Mouse (Mus musculus): Measurements from ENCODE around the gene Vmp1.

Vmp1 gene

DNA sequence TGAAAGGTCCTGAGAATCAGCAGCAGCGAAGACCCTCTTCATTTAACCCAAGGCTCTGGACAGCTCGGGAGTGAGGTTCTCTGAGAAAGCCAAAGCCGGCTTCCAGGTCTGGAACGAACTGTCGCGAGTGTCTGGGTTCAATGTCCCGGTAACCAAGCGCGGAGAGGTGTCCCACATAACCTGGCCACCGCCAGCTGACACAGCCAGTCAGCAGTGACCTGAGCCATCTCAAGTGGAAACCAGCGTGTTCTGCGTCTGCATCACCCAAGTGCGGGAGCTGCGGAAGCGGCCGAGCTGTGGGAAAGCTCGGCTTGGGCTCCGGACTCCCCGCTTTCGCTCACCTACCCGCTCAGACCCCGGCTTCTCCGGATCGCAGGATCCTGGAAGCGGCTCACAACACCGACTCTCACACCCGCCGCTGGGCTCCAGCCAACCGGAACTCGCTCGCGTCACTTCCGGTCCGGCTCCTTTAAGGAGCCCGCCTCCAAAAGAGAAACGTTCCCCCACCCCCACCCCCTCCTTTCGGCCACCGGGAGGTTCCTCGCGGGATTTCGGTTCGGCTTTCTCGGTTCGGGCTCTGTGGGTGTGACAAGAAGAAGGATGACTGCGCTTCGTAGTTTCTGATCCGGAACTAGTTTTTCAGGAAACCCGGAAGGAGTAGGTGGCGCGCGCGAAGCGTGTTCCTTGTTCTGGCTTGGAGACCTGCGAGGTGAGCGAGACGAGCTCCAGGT lies at the start of gene Vmp1, which contains the start of gene Ptrh2:
Gene Vmp1 (minus strand): TSS at position 442 of the 731 bp plus-strand sequence.
Gene Ptrh2 (plus strand): TSS at position 591 of the 731 bp plus-strand sequence.
- peak; percentile 95 for DNase-seq

DNA sequence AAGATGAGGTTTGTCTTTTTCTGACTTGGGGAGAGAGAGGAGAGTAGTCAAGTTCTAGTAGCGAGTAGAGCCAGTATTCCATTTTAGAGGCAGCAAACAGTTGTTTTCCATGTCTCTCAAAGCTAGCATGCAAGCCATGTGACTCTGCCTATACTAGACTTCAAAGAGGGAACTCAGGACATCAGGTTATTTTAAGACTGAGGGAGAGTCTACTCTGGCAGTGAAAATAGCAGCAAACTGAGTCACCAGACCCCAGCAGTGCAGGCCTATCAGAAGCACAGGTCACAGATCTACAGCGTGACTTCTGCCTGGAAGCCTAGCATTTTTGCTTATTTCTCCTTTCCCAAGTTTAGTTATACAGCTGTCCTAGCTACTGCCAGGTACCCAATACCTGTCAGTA lies 47.8 kb upstream of the Vmp1 start:
- no peak for DNase-seq

DNA sequence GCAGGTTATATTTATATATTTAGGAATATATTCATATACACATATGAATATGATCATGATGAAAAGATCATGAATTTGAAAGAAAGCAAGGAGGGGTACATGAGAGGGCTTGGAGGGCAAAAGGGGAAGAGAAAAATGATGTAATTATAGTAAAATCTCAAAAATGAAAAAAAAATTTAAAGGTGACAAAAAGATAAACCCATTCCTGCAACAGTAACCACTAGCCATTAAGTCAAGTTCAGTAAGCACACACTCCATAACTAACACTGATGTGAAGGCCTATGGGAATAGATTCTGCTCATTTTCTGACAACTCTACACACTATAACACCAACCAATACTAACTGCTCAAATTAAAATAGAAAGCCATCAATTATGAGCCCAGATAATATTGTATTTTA lies 42.0 kb upstream of the Vmp1 start:
- no peak for DNase-seq

DNA sequence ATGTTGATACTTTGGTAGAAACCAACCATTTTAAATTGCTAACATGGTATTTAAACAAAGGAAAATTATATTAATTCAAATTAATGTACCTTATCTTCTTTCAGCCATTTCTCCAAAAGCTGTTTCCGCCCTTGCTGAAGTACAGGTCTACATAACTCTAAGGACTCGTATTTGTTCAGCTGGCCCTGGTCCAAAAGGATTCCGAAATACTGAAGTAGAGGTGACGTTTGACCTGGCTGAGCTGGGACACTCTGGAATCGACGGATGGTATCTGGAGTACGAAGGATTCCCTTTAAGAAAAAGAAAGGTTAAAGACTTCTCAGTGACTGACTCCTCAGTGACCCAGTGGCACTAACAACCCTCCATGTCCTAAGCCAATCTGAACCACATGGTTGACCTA lies 41.3 kb upstream of the Vmp1 start:
- DNase-seq, result peak; percentile 83

DNA sequence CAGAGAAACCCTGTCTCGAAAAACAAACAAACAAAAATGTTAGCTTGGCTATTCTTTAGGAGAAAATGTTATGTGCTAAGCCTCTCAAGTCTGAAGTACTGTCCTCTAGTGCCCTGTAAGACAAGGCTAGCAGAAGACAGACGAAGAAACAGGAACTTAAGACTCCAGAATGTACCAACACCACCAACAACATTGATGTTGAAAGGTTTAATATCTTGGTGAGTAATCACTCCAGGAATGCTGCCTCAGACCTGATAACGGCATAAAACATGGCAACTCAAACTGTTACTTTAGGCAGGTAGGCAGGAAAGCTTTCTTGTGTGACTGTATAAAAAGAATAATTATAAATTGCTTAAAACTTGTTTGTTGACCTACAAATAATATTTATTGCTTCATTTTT lies 40.4 kb upstream of the Vmp1 start:
- DNase-seq, result peak; percentile 24

DNA sequence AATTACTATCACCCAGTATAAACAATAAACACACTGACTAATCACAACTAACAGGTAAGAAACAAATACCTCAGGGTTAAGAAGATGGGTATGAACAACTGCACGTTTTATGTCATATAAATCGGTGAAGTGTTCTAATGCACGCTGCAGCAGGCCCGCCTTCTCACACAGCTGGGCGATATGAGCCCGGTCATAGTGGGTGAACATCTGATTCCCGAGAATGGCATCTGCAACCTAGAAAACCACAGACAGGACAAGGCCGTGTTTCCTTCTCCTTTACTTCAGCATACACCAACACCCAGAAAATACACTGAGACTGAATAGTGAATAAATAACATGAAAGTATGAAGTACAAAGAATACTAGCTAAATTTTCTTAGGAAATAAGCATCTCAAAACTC lies 35.8 kb upstream of the Vmp1 start:
- no peak for DNase-seq

DNA sequence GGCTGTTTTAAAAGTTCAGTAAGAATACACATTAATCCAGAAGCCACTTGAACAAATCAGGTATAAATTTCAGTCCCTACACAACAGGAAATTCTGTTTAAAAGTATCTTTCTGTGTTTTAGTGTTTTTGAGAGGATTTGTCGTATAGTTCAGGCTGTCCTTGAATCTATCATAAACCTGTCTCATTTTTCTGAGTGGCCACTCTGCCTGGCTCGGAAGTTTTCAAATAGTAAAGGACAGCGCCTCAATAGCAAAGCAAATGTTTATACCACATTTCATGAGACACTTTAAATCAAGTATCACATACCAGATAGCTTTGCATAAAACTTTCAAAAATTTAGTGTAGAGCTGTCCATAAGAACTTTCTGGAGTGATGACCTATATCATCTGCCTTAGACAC lies 34.7 kb upstream of the Vmp1 start:
- DNase-seq, result no peak

DNA sequence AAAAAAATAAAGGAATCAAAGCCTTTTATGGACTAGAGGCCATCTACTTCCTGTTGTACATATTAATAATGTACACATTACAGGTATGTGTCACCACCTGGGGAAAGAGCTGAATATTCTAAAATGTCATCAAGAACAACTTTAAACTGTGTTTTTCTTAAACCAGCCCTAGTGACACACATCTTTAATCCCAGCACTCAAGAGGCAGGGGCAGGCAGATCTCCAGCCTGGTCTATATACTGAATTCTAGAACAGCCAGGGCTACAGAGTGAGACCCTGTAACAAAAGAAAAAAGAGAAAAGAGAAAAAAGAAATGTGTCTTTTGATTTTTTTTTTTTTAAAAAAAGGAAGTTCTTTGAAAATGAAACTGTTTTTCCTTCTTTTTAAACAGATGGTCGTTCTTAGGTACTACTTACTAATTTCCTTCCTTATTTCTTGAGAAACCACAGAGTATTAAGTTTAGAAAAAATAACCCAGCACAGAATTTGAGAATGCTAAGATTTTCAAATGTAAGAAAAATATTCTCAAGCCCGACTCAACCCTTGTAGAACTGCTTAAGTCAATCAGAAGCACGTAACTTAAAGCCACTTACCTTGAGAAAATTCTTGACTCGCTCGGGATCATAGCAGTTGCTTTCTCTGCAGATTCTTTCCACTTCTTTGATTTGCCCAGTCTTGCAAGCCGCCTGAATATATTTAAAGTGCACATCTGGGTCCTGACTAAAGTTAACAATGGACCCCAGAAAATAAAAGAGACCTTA lies 33.9 kb upstream of the Vmp1 start:
- no peak for DNase-seq

DNA sequence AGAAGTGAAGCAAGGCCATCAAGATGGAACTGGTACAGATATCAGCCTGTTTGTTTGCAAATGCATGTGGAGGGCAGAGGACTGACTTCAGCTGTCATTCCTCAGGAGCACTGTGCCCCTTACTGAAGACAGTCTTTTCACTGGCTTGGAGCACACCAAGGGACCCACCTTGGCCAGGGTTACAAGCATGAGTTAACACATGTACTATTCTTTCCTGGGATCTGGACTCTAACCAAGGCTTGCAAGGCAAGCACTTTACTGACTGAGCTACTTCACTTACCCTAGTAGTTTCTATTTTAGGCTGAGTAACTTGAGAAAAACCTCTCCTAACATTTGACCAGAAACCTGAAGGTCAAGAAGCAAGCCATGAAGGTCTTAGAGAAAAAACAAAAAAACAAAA lies 31.0 kb upstream of the Vmp1 start:
- peak; percentile 21 for DNase-seq

DNA sequence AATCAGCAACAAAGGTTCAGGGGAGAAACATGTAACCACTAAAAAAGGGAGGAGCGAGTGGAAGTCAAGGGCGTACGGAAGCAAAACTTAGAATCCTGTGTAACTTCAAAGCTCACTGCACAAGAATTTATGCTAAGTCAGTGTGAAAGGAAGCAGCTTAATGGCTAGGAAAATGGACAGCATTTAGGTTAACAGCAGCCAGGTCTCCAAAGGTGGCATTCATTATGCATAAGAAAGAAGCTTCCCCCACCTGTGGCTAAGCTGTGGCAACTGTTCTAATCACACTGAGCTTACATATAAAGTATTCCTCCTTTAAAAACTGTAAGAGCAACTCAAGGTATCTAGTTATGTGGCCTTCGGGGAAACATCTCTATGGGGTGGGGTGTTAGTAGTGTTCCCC lies 17.5 kb upstream of the Vmp1 start:
- no peak for DNase-seq

DNA sequence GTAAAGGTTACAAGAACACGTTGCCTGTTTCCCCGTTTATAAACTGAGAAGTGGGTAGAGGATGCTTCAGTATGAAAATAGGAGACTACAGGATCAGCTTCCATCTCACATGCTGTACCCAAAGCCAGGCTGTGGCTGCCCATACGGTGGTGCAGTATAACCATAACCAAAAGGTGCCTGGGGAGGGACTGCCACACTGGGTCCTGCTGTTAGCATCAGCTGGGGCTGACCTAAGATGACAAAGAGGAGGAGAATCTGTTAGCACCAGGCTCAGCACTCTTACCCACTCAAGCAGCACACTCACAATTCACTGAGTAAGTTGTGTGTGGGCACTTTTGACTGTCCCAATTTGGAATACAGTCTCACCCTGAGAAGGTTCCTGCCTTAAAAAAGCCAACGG lies 11.8 kb upstream of the Vmp1 start:
- no peak for DNase-seq

DNA sequence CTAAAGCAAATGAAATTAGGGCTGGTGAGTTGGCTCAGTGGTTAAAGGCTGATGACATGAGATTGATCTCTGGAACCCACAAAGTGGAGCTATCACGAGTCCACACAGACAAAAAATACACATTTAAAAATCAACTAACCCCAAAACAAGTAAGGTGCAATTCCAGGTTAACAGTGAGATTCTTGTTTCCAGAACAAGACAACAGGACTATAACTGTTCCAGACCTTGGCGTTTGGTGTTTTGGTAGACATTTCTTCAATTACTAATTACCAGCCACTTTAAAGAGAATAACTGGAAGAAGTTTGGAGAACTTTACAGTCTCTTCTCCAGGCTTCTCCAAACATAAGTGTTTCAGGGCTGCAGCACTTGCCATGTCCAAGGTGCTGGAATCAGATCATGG lies 8.9 kb upstream of the Vmp1 start:
- DNase-seq, result no peak

DNA sequence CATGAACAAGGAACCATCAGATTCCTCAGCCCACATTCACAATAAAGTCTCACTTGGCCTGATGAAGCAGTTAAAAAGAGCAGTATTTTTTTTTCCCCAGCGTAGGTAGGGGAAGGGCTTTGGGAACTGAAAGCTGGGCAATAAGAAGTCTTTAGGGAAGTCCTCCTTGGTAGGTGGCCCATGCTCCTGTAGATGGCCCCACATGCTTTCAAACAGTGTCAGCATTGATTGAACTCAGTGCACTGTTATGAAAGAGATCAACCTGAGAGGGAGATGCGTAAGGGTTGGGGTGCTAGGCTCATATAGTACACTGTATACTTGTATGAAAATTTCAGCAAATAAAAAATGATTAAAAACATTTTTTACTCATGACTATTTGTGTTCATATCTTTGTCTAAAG lies 8.3 kb upstream of the Vmp1 start:
- no peak for DNase-seq

DNA sequence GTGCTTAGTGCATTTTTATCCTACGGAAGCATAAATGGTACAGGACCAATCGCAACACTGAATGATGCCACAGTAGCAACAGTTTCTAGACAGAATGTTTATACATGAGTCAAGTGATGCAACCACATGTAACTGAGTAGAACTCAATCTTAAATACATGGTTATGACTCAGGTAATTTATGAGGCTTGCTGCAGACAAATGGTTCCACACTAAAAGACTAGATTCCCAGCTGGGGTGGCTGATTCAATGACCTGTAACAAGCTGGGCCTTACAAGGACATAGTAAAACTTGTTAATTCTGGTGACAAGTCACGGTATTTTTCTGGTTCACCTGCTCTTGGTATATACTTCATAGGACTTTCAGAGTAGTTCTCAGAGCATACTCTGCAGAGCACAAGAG lies 7.8 kb upstream of the Vmp1 start:
- DNase-seq, result no peak

DNA sequence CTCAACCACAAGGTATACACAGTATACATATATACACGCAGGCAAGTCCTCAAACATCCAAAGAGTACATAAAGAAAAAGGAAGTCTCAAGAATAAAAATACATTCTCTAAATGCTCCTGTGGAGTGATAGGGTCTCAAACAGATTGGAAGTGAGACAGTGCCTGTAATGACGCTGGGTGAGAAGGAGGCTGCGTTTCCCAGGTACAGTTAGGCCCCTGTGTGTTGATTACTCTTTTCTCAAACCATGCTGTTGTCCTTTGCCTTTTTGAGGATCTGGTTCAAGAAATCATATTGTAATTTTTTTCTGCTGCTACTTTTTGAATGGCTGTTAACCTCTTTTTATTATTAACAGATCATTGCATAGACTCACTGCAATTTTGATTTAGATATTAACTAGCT lies 6.7 kb upstream of the Vmp1 start:
- no peak for DNase-seq

DNA sequence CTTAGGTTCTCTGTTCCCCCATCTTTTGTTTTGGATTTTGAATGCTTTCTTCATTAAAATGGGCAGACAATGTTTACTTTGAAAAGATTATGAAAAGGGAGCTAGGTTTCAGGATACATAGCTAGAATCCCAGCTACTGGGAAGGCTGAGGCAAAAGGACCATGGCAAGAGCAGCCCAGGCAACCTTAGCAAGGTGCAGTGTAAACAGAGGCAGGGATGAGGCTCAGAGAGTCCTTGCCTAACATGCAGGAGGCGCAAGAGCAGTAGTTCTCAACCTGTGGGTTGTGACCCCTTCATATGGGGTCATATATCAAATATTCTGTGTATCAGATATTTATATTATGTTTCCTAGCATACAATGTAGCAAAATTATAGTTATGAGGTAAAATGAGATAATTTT lies 1.7 kb upstream of the Vmp1 start:
- DNase-seq, result no peak

DNA sequence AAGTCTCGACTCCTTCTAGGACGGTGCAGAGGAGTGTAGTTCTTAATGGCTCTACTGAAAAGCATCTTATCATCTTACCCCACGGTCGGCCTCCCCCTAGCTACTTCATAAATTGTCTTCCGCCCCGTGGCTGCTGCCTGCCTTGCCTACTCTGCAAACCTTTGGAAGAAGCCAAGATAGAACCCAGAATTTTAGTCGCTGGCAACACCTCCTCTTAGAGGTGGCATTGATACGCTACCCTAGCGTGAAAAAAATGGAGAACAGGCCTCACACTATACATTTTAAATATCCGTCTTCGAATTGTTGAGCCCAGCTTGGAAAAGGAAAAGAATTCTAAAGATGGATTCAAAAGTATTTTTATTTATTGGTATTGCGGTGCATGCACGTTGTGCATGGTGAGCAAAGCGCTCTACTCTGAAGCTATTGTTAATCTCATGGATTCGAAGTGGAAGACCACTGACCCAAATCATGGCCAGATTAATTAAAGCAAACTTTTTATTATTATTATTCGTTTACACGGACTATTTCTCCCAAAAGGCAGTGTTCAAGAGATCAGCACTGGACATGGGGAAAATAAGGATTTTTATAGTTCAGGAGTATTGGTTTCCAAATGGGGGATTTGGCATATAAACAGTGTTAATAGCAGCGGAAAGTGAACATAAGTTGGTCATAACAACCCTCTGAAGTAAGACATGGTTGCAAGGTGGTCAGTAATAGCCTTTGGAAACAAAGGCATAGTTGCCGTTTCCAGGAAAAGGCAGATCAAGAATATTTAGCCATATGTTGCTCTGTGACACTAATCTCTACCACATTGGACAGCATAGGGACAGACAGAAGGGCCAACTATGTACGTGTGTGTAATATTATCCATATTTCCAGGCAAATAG lies 733 bp upstream of the Vmp1 start:
- no peak for DNase-seq

DNA sequence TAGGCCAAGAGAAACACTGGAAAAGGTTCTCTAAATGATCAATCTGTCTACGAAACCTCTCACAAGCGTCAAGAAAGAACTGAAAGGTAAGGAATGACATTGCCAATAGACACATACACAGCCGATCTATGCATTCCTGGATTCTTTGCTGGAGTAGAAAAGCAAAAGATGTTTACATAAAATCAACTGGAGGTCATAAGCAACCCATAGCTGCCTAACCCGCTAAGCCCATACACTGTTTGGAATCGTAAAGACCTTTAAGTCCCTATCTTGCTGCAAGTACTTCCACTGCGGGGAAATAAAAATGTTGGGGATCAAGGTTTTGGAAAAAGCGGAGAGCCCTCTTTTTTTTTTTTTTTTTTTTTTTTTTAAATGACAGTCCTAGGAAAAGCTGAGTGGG lies 775 bp downstream of the Vmp1 start:
- no peak for DNase-seq

DNA sequence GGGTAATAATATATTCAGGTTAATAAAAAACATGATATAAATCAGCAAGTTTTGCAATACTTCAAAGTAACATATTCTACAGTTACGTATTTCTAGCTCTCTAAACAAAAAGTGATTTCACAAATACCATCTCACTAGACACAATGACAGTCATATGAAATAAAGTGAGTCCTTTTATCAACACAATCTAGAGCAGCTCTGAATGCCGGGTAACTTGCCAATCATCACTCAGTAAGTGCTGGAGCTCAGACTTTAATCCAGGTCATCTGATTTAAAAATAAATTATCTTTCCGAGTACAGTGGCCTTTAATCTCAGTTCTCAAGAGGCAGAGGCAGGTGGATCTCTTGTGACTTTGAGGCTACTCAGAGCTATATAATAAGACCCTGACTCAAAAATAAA lies 2.2 kb downstream of the Vmp1 start:
- no peak for DNase-seq

DNA sequence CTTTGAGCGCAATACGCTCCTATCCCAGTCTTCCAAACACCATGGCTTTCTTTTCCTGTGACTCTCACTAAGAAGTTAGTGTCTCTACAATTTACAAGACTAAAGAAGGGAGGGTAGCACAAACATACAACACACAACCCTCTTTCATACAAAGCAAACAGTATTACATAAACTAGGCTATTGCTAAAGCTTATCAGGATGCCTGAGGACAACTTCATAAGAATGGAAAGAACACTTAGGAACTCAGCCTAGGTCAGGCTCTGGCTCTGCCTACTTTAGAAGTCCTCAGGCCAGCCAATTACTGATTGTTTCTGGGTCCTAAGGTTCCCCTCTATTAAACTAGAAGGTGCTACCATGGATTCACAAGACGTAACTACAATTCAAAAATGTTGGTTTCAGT lies 2.9 kb downstream of the Vmp1 start:
- peak; percentile 49 for DNase-seq

DNA sequence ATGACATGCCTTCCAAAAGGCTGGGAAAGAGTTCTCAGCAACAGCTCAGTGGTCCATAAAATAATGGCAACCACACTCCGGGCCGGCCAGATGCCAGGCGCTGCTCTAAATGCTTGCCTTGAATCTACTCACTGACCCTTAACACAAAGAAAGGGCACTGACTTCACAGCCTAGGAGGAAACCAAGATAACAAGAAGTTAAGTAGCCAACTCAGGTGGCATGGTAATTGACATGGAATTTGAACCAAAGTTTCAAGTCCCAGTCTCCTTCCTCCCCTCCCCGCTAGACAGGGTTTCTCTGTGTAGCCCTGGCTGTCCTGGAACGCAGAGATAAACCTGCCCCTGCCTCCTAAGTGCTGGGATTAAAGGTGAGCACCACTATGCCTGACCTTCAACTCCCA lies 4.7 kb downstream of the Vmp1 start:
- DNase-seq, result peak; percentile 57

DNA sequence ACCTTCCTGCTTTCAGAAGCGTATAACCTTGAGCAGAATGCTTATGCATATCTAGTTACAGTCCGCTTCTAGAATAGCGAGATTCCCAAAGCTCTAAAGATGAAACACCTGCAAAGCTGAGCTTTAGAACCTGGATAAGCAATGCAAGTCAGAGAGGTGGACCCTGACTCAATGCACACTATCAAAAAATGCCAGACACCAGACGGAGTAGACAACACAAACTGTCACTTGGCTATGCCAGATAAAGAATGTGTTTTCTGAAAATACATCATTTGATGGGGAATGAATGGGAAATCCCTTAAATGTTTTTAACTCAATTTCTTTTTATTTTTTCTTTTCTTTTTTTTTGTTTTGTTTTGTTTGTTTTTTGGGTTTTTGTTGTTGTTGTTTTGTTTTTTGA lies 8.1 kb downstream of the Vmp1 start:
- no peak for DNase-seq

DNA sequence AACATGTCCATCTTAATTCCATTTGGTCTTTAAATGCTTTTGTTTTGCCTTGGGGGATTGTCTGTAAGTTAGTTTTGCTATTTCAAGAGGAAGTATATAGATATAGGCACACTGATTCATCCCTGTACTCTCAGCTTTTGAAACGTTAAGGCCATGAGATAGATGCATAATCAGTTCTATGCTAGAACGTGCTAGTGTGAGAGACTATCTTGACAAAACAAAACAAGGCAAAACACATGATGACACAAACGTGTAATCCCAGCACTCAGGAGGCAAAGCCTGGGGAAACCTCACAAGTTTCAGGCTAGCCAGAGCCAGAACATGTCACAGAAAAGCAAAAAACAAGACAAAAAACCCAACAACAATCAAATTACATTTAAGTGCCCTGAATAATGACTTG lies 10.9 kb downstream of the Vmp1 start:
- DNase-seq, result no peak

All from lung, postnatal 36 days (tissue).